Mouse (Mus musculus): ENCODE data around the gene Mapkap1. TPM values are rescaled to one million over a fixed set of nuclear protein-coding genes. Genes with fewer than 3 reads are reported as not detected.

Mapkap1 gene
- total and polyA plus RNA-seq, 3 experiments, result 39.4 to 45.8 (median 40.7) TPM

DNA sequence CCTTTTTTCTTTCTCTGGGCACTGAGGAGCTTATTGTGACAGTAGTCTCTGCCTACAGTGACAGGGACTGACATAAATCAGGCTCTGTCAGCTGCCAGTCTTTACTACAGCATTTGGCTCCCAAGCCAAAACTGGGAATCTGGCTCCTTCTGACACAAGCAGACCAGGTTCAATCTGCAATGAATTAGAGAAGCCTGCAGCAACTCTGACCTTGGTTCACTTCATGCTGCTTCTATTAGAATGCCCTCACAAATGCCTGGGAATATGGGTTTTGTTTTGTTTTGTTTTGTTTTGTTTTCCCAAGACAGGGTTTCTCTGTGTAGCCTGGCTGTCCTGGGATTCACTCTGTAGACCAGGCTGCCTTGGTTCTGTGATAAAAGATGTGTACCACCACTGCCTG is 126.7 kb downstream of the Mapkap1 start:
- H3K9ac ChIP-seq (ENCODE audit: insufficient read depth, low read depth), result no peak overlapping the region
- in situ Hi-C loops (cut with MboI; ENCODE audit: low pct_ligation_motif_present, low pct_unique_long_range_greater_than_20kb, low sequenced_read_pairs), result no loop called here
- no peak for TF ChIP-seq ZKSCAN1 (IDR thresholded peaks at IDR 0.05; ENCODE audit: borderline replicate concordance, low read depth, low read length)
- TF ChIP-seq MXI1 (IDR thresholded peaks at IDR 0.05; ENCODE audit: low read depth, low read length), result no peak
- no peak for TF ChIP-seq ETS1 (conservative IDR thresholded peaks at IDR 0.05; ENCODE audit: low read depth, low read length)
- no peak for TF ChIP-seq ZNF384 (IDR thresholded peaks at IDR 0.05; ENCODE audit: low read depth, low read length)
- no peak for TF ChIP-seq TBP (conservative IDR thresholded peaks at IDR 0.05; ENCODE audit: low read depth, low read length)
- no peak for TF ChIP-seq GABPA (IDR thresholded peaks at IDR 0.05; ENCODE audit: insufficient replicate concordance, low read depth, low read length)
- no peak for TF ChIP-seq MEF2A (IDR thresholded peaks at IDR 0.05; ENCODE audit: borderline replicate concordance, low read depth, low read length)
- TF ChIP-seq RAD21 (IDR thresholded peaks at IDR 0.05; ENCODE audit: low read depth, low read length), result no peak
- TF ChIP-seq JUND (conservative IDR thresholded peaks at IDR 0.05; ENCODE audit: low read depth, low read length), result no peak
- TF ChIP-seq USF2 (conservative IDR thresholded peaks at IDR 0.05; ENCODE audit: low read depth, low read length), result no peak
- TF ChIP-seq CHD2 (IDR thresholded peaks at IDR 0.05; ENCODE audit: low read length), result no peak
- TF ChIP-seq SMC3 (IDR thresholded peaks at IDR 0.05; ENCODE audit: low read depth, low read length), result no peak
- H3K36me3 ChIP-seq (replicated peaks in 1 of 2; ENCODE audit: control insufficient read depth in 1 of 2, insufficient read depth in 1 of 2, low read length in 1 of 2), result peaks cover 5 to 40% of the 10 kb centered on the region in 2 experiments
- H3K27me3 ChIP-seq (replicated peaks), result no peaks in the 10 kb centered on the region
- H3K4me1 ChIP-seq (ENCODE audit: control insufficient read depth in 1 of 2, insufficient read depth in 2 of 2), result peaks cover 2 to 18% of the 10 kb centered on the region in 2 experiments; a peak in 3 of 4 replicates
- no peak overlapping the region for H3K27ac ChIP-seq (ENCODE audit: insufficient read depth, low read depth)
- H3K4me3 ChIP-seq (replicated peaks in 1 of 3; ENCODE audit: low read depth in 2 of 3, low read length in 2 of 3, poor library complexity in 1 of 3), result no peak overlapping the region
- dilution Hi-C loops (cut with MboI; ENCODE audit: extremely low pct_ligation_motif_present, extremely low pct_unique_long_range_greater_than_20kb, low sequenced_read_pairs), result no loop called here
- no peaks in the 10 kb centered on the region for H3K79me2 ChIP-seq (replicated peaks; ENCODE audit: control insufficient read depth, extremely low read depth, insufficient read depth, poor library complexity, severe bottlenecking)
- DNase-seq (ENCODE audit: extremely low read depth), result no peak
- H3K4me2 ChIP-seq (ENCODE audit: insufficient read depth, low read depth, poor library complexity, severe bottlenecking), result no peak overlapping the region
- no peaks in the 10 kb centered on the region for H3K9me3 ChIP-seq (replicated peaks; ENCODE audit: low read length)

DNA sequence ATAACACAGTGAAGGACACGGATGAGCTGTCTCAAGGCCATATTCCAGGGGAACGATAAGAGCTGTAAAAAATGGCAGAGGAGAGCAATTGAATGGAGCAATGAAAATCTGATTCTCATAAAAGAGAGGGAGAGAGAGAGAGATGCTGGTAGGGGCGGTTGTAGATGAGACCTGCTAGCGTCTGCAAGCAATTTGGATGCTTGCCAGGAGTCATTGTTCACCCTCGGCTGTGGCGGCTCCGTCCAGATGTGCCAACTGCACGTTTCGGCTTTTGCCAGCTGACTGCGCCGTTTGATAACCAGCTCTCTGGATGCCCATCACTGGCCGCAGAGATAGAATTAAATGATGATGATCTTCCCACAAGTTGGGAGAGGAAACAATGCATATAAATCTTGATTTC is 128.4 kb downstream of the Mapkap1 start:
- TF ChIP-seq IRF4 (IDR thresholded peaks at IDR 0.05; ENCODE audit: low read depth, low read length), result no peak
- TF ChIP-seq JUND (conservative IDR thresholded peaks at IDR 0.05; ENCODE audit: low read depth, low read length), result no peak
- no peak for TF ChIP-seq POLR2A (IDR thresholded peaks at IDR 0.05; ENCODE audit: low read depth, low read length)
- no peak for TF ChIP-seq MEF2A (IDR thresholded peaks at IDR 0.05; ENCODE audit: borderline replicate concordance, low read depth, low read length)
- TF ChIP-seq MAZ (IDR thresholded peaks at IDR 0.05; ENCODE audit: low read depth, low read length), result no peak
- TF ChIP-seq HCFC1 (IDR thresholded peaks at IDR 0.05; ENCODE audit: low read depth, low read length), result no peak
- TF ChIP-seq CHD2 (IDR thresholded peaks at IDR 0.05; ENCODE audit: low read length), result no peak
- TF ChIP-seq MAFK (IDR thresholded peaks at IDR 0.05; ENCODE audit: insufficient replicate concordance, low read length), result no peak
- Histone ChIP-seq H3K79me2 (replicated peaks; ENCODE audit: control insufficient read depth, extremely low read depth, insufficient read depth, poor library complexity, severe bottlenecking) (no peaks in the 10 kb centered on the region), H3K27me3 (replicated peaks) (no peaks in the 10 kb centered on the region), H3K4me2 (ENCODE audit: insufficient read depth, low read depth, poor library complexity, severe bottlenecking) (no peak overlapping the region), H3K4me1 (ENCODE audit: control insufficient read depth in 1 of 2, insufficient read depth in 2 of 2) (peaks cover 5 to 26% of the 10 kb centered on the region in 2 experiments; a peak in 3 of 4 replicates), H3K9me3 (replicated peaks; ENCODE audit: low read length) (no peaks in the 10 kb centered on the region), H3K9ac (ENCODE audit: insufficient read depth, low read depth) (no peak overlapping the region), H3K4me3 (replicated peaks in 1 of 3; ENCODE audit: low read depth in 2 of 3, low read length in 2 of 3, poor library complexity in 1 of 3) (no peak overlapping the region), H3K36me3 (replicated peaks in 1 of 2; ENCODE audit: control insufficient read depth in 1 of 2, insufficient read depth in 1 of 2, low read length in 1 of 2) (peaks cover 5 to 44% of the 10 kb centered on the region in 2 experiments), H3K27ac (ENCODE audit: insufficient read depth, low read depth) (no peak overlapping the region)
- in situ Hi-C loops (cut with MboI; ENCODE audit: low pct_ligation_motif_present, low pct_unique_long_range_greater_than_20kb, low sequenced_read_pairs) (no loop called here), dilution Hi-C loops (cut with MboI; ENCODE audit: extremely low pct_ligation_motif_present, extremely low pct_unique_long_range_greater_than_20kb, low sequenced_read_pairs) (no loop called here)
- no peak for DNase-seq (ENCODE audit: extremely low read depth)

Data from CH12.LX (cell line).